Mouse (Mus musculus) c-Kit-positive CD71-positive TER-119-positive erythroid progenitor cells, embryonic 14.5 days (primary cell): Measurements from ENCODE around the gene Plxnb2.

Source experiments
- DNase-seq: peaks from one replicate; pipeline ENCODE4 v3.0.0-alpha.2; 2013; ENCODE audit warnings: low spot score

Plxnb2 gene

DNA sequence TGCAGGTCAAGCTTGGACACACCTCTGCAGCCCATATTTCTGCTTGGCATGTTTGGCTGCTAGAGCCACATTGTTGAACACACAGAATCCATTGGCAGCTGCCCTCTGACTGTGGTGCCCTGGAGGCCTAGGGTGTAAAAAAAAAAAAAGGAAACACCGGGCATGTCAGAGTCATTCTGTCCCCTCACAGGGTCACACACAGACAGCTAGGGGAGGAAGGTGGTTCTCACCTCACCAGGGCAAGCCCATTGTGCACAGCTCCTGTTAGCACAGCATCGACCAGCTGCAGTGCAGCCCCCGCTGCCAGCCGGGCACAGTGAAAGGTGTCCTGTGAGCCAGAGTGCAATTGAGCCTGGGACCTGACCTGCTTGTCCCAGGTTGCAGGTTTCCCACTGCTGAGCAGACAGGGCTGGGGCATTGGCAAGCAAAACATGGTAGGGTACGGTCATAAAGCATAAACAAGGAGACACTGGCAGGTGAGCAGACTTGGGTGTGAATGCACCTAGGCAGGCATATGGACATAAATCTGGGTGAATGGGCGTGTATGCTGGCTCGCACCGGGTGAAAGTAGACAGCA is 53.1 kb downstream of the Plxnb2 start:
- no peak for DNase-seq

DNA sequence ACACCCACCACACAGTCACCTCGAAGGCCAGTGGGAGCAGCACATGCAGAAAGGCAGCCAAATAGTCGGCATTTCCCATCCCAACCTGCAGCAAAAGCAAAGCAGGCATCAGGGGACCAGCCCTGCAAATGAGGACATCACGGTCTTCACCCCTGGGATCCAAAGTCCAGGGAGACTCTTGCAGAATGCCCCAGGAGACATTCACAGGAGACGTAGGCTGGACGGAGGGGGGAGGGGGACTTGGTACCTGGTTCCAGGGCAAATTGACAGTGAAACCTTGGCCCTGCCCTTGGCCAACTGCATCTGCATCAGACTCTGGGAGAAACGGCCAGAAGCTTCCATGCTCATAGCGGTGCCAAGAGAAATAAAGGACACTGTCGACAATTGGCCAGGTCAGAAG is 54.0 kb downstream of the Plxnb2 start:
- no peak for DNase-seq

DNA sequence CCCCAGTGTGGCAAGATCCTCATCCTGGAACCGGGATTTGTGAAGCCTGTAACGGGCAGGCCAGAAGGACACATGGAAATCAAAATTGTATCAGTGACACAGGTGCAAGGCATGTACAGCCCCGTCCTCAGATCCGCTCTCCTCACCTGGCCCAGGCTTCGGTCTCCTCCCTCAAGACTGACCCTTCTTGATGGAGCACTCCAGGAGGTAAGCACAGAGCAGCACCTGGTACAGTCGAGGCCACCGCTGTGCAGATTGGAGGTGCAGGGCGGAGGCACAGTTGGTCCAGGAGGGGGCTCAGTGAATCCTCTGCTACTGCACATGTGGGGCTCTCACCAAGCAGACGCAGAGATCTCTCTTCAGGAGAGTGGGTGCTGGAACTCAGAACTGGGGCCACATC is 55.2 kb downstream of the Plxnb2 start:
- no peak for DNase-seq

DNA sequence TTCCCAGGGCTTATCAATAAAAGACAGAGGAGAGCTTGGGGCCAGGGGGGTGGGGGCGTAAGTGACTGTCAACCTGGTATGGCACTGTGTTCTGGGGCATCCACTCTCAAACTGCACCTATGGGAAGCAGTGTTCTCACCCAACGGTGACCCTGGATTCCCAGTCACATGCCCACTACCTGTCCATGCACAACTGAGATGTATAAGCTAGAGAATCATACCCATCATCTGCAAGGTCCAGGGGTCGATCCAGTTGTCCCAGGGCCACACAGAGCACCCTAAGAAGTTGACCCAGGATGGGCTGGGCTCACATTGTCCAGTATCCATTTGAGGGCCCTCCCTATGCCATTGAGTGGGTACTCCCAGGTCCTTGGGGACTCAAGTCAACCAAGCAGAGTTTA is 56.3 kb downstream of the Plxnb2 start:
- no peak for DNase-seq

DNA sequence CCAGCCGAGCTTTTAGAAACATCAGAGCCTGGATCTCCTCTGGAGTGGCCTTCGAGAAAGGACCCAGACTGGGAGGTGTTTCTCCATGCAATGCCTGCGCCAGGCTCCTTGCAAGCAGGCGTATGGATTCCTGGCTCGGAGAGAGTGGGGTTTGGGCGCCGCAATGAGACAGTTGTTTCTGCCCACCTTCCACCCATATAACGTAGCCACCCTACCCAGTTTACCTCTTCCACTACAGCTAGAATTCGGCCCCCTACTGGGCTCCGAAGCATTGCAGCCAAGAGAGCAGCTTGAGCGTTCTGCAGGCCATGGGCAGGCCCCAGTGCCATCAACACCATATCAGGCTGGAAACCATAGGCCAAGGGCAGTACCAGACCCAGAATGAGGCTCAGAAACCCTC is 57.0 kb downstream of the Plxnb2 start:
- DNase-seq, result no peak

GRCm38 (mm10) chr15:89122649-89123366 is 57.8 kb downstream of the Plxnb2 start, which contains the start of gene Tubgcp6:
Gene Tubgcp6 (minus strand): TSS chr15:89123112.
- peak; percentile 97 for DNase-seq

- no peak for DNase-seq
These were observed 62.6 kb downstream of the Plxnb2 start for GRCm38 (mm10) chr15:89118007-89118406.

DNA sequence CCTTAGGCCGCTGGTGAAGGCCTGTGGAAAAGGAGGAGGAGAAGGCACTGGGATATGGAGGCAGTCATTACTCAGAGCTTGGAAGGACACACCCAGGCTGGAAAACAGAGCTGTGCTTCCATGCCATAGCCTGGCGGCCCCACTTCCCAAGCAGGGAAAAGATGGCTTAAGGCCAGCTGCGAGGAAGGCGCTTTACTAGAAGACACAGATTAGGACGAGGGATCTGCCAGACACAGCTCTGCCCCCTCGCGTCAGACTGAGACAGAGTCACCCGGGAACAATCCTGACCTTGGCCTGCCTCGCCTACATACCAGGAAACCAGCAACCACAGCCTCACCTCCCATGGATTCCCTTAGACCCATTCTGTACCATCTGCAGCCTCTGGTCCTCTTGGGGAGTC is 70.4 kb downstream of the Plxnb2 start:
- no peak for DNase-seq

DNA sequence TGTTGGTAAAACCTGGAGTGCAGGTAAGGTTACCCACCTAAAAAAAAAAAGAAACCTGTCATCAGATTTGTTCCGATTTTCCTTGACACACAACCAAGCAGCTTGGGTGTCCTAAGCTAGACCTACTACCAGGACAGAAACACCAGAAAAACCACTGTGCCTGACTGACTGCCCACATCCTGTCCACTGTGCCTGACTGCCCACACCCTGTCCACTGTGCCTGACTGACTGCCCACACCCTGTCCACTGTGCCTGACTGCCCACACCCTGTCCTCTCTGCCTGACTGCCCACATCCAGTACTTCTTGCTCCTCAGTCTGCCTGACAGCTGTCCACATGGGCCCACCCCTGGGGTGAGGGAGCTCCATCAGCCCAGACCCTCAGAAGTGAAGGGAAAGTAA is 73.6 kb downstream of the Plxnb2 start:
- DNase-seq, result no peak

GRCm38 (mm10) chr15:89106073-89106472 is 74.5 kb downstream of the Plxnb2 start:
- DNase-seq, result no peak
